Mouse (Mus musculus) urinary bladder, postnatal 4 days (tissue): ENCODE results near the gene Pip5k1b.

Experiments
- DNase-seq, 2 experiments: peaks; one replicate each; pipeline ENCODE4 v3.0.0; 2021 to 2022; ENCODE audit warnings: low spot score in 2 of 2

Pip5k1b gene

GRCm38 (mm10) chr19:24307271-24308221 is 248.1 kb downstream of the Pip5k1b start:
- no peak for DNase-seq

- DNase-seq, result no peak
Measured at GRCm38 (mm10) chr19:24306351-24306750, 249.3 kb downstream of the Pip5k1b start.

DNA sequence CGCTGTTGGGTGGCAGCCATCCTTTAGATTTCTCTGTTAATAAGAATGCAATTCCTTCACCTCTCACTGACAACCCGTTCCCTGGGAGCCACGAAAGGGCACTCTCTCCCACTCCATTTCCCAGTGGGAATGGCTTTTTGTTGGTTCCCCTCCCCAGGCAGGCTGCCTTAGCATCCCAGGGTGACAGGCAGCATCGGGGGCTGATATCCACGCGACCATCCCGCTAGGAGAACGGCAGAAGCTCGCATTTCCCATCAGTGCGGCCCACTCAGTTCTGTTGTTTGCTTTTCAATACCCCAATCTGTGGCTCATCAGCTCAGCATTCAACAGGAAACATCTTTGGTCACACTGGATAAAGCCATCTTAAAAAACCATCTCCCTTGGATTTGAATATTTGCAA is 253.5 kb downstream of the Pip5k1b start:
- DNase-seq, result no peak

GRCm38 (mm10) chr19:24301768-24302148 is 253.9 kb downstream of the Pip5k1b start:
- no peak for DNase-seq

- peak; percentile 47 to 77 for DNase-seq
Measured at GRCm38 (mm10) chr19:24300994-24301767, 254.5 kb downstream of the Pip5k1b start.

DNA sequence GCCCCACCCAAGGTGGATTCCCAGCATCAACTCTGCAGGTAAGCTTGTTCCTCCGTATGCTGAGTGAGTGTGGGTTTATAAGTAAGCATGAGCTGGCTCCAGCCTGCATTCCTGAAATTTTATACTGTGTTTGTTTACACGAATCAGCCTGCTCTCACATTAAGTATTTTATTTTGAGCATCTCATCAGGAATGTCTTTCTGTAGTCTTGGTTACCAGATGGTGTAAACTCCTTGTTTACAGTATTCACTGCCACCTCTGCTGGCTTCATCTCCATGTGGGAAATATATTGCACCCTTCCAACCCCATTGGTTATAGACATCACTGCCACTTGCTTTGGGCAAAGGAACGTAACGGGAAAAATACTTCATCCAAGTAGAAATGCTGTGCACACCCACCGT is 262.1 kb downstream of the Pip5k1b start:
- no peak for DNase-seq

- no peak for DNase-seq
Measured at GRCm38 (mm10) chr19:24284187-24284586, 271.5 kb downstream of the Pip5k1b start.

DNA sequence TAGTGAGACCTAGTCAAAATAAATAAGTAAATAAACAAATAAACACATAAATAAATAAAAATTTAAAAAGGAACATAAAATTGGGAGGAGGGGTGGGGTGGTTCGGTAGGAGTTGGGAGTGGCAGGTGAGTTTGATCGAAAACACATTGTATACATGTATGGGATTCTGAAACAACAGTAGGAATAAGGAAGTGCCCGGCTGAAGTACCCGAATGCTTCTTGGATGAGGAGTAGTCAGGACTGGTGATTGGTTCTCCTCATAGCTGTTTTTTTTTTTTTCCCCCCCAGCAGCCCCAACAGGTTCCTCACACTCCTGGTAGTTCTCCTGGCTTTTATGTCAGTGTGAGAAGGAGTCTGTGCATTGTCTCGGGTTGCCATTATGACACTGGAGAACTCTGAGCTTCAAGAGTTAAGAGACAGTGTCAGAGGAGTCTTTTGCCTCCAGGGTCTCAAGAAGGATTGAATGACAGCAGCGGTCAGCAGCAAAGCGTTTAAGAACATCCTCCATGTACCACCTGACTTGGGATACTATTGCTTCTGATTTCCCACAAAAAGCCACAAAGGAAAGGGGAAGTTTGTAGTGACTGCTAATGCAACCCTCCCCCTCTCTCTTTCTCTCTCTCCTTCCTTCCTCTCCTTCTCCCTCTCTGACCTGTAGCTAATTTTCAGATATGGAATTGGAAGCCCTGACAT is 274.2 kb downstream of the Pip5k1b start:
- DNase-seq, result no peak

GRCm38 (mm10) chr19:24280601-24281228 is 275.0 kb downstream of the Pip5k1b start, which contains the start of gene Fxn:
Gene Fxn (minus strand): TSS chr19:24280605.
- no peak for DNase-seq

DNA sequence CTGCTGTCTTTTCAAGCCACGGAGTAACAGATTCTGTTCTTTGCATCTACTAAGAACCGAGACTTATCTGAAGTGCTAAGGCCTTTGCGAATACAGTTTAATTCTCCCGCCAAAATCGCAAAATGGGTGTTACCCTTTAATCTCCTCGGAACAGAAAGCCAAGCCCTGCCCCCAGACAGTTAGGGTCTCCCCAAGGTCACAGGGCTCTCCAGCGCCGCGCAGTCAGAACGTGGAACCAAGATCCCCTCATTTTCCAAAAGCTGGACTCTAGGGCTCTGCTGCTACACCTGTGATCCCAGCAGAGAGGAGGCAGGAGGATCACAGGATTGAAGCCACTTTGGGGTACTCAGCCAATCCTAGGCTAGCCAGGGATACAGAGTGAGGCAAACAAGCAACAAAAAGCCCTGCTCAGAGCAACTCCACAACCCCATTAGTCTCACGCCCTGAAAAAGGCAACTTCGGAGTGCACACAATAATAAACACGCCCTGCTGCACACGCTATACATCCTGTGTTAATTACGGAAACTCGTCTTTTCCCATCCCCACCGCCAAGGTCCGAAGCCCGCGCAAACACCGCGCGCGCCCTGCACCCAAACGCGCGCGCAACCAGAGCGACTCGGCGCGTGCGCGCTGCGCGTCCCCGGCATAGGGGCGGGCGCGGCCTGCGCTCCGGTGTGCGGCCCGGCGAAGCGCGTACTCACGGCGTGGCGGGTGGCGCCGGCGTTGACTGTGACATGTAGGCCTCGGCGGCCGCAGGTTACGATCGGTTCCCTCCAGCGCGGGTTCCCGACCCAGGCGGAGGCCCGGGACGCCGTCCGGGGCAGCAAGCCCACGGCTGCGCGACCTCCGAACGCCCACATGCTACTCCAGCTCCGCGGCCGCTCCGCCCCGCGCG is 275.7 kb downstream of the Pip5k1b start:
- DNase-seq, result peak; percentile 75 to 78

DNA sequence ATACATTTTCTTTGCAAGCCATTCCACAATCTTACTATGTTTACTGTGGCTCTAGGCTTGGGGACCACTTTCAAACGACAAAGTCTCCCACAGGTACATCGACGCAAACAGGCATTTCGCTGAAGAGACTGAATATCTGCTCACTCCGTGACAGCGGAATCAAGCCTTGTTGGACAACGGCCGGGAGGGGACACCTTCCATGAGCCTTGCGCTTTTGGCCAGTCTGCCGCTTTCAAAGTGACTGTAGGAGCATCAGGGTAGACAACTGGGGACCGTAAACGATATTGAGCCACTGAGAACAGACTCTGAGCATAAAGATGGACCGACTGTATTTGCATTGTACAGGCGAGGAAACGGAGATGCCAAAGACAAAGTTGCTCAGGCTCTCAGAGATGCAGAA is 276.8 kb downstream of the Pip5k1b start:
- no peak for DNase-seq

DNA sequence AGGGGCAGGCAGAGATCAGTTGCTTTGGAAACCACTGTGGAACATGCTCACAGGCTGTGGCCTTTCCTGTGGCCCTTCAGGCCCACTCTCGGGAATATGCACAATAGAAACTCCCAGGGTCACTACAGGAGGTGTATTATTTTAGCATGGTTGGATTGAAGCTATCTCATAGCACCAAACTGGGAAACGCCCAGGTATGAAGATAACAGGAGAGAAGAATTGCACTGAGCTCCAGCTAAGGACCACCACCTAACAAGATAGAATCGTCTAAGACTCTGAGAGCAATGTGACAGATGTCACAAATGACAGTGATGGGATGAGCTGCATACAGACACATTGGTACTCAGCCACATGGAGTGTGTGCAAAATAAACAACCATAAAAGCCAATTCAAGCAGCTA is 281.4 kb downstream of the Pip5k1b start:
- DNase-seq, result no peak

DNA sequence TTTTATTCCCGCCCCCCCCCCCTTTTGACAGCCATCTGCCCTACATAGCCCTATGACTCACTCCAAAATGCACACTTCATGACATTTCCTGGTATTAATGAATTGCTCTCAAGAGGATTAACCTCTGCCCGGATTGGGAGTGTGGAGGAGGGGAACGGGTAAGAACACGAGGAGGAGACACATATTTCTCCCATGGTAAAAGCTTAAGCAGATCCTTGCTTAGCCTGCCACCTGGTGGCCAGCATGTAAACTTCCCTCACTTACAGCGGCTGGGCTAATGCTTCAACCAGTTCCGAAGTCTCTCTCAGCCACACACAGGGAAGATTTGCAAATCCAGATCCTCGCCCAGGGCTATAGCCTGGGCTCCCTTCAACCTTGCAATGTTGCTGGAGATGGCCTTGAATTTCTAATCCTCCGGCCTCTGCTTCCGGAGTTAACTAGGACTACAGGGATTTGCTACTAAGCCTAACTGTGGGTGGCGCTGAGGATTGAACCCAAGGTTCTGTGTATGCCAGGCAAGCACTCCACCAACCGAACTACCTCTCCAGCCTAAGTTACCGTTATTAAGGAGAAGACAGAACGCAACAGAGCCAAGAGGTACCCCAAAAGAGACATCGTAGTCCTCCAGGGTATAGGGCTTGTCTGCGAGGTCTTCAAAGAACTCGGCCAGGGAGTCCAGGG is 283.8 kb downstream of the Pip5k1b start:
- peak; percentile 74 to 81 for DNase-seq

- no peak for DNase-seq
Measured at GRCm38 (mm10) chr19:24271326-24271725, 284.3 kb downstream of the Pip5k1b start.

DNA sequence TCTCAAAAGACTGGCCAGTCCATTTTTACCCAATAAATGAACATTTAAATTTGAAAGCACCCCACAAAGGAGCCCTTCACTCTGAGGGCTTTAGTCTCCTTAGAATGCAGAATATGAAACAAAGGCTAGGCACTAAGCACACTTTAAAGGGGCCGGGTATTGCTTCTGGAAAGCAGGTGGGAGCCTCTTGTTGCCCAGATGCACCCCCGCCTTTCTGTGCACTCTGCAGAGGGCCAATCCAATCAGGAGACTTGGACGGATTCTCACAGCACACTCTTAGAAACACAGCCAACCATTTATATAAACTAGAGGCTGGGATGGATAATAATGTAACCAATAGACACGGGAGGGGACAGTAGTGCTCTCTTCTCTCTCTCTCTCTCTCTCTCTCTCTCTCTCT is 287.1 kb downstream of the Pip5k1b start:
- DNase-seq, result no peak

DNA sequence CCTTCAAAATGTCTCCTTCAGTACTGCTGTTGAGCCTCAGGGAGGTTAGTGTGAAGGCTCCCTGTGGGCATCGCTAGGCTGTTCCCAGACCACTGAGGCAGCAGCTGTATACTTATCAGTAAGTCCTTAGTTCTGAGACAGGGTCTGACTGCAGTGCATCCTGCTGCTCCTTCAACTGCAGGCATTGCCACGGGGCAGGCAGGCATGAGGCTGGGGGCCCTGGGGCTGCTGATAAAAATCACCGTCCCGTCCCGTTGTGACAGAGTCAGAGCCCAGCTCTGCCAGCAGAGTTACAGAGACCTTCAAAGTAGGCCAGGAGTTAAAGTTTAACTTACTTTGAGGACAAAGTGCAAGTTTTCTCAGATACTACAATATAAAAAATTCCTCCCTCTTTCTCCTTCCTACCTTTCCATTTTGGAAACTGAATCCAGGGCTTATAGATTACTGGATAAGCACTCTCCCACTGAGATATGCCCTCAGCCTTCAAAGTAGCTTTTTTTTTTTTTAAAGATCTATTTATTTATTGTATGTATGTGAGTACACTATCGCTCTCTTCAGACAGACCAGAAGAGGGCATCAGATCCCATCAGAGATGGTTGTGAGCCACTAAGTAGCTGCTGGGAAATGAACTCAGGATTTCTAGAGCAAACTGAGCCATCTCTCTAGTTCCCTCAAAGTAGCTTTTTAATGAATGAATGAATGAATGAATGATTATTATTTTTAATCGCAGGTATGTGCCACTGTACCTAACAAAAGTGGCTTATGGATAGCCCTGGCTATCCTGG is 289.4 kb downstream of the Pip5k1b start:
- no peak for DNase-seq

DNA sequence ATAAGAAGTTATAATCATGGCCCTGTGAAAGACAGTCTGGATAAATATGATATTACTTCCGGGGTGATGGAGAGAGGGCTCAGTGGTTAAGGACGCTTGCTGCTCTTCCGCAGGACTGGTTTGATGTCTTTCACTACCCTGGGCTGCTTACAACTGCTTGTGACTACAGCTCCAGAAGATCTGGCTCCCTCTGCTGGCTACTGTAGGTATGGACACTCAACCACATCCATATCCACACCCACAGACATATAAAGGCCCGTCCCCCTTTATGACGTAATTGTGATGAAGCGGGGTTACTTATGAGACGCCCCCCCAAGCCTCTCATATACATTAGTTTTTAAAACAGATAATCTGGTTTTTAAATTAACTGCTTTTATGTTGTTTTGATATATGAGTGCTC is 290.7 kb downstream of the Pip5k1b start:
- peak; percentile 53 to 85 for DNase-seq

DNA sequence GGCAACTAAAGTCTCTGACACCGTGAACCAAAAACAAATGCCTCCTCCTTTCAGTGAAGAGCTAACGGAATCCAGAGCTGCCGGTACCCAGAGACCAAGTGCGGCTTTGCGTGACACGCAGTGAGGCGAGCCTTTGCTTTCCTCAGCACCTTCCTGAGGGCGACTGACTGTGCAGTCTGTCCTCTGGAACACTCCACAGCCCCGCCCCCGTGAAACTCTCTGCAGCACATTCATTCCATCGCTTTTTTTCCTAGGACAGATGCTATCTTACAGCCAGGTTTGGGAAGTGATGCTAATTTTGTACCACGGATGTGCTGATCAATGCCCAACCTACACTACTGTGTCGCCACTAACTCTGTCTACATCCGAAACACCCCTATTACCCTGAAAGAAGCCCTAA is 292.9 kb downstream of the Pip5k1b start:
- DNase-seq, result no peak
